Mouse (Mus musculus): ENCODE data around the gene Yipf3. TPM values are rescaled to one million over a fixed set of nuclear protein-coding genes. Genes with fewer than 3 reads are reported as not detected.

Yipf3 gene
- total and polyA plus RNA-seq, 3 experiments, result 72.4 to 142 (median 82.8) TPM

GRCm38 (mm10) chr17:46285407-46285806 is 37.5 kb downstream of the Yipf3 start:
- no peak for DNase-seq
- peaks cover 9% of the 10 kb centered on the region for H3K4me1 ChIP-seq (ENCODE audit: control insufficient read depth, insufficient read depth, low read length)
- H3K36me3 ChIP-seq (ENCODE audit: control insufficient read depth, insufficient read depth, low read length), result peaks cover 2% of the 10 kb centered on the region; the same call in 1 of the 2 replicates
- H3K27me3 ChIP-seq (ENCODE audit: control insufficient read depth, insufficient read depth, low read length), result no peaks in the 10 kb centered on the region
- TF ChIP-seq CTCF (IDR thresholded peaks at IDR 0.05) (no peak), EP300 (IDR thresholded peaks at IDR 0.05; ENCODE audit: insufficient read depth, low read depth, low read length) (no peak), POLR2A (IDR thresholded peaks at IDR 0.05; ENCODE audit: insufficient read depth, low read depth, low read length) (no peak)
- H3K9ac ChIP-seq (ENCODE audit: low read depth, low read length), result no peak overlapping the region
- no peak overlapping the region for H3K27ac ChIP-seq
- H3K4me3 ChIP-seq, result no peak overlapping the region
- H3K79me2 ChIP-seq (replicated peaks; ENCODE audit: control insufficient read depth, insufficient read depth, low read length), result no peaks in the 10 kb centered on the region
- WGBS, result 57% methylated on average over 6 of the region's 6 CpGs
- intact Hi-C loops (cut with DNase I), result no loop called here

- peak; percentile 70 to 76 for DNase-seq
- H3K4me1 ChIP-seq (ENCODE audit: control insufficient read depth, insufficient read depth, low read length), result peaks cover 7% of the 10 kb centered on the region
- no peak overlapping the region for H3K9ac ChIP-seq (ENCODE audit: low read depth, low read length)
- H3K36me3 ChIP-seq (ENCODE audit: control insufficient read depth, insufficient read depth, low read length), result no peaks in the 10 kb centered on the region
- H3K4me3 ChIP-seq, result no peak overlapping the region
- intact Hi-C loops (cut with DNase I), result loop anchor here (2.0 kb wide), 1 partner anchor 15 kb away; no protein-coding TSS in a partner anchor
- peak; percentile 90; the same call in 1 of the 2 replicates for TF ChIP-seq EP300 (IDR thresholded peaks at IDR 0.05; ENCODE audit: insufficient read depth, low read depth, low read length)
- TF ChIP-seq CTCF (IDR thresholded peaks at IDR 0.05), result no peak
- TF ChIP-seq POLR2A (IDR thresholded peaks at IDR 0.05; ENCODE audit: insufficient read depth, low read depth, low read length), result no peak
- H3K27ac ChIP-seq, result peak overlapping the region; percentile 64
- H3K27me3 ChIP-seq (ENCODE audit: control insufficient read depth, insufficient read depth, low read length), result no peaks in the 10 kb centered on the region
- WGBS, result 23% methylated on average over 11 of the region's 11 CpGs
- no peaks in the 10 kb centered on the region for H3K79me2 ChIP-seq (replicated peaks; ENCODE audit: control insufficient read depth, insufficient read depth, low read length)
Observed at GRCm38 (mm10) chr17:46287678-46288095, 39.8 kb downstream of the Yipf3 start.

- no peak overlapping the region for H3K27ac ChIP-seq
- peaks cover 2% of the 10 kb centered on the region for H3K27me3 ChIP-seq (ENCODE audit: control insufficient read depth, insufficient read depth, low read length)
- H3K79me2 ChIP-seq (replicated peaks; ENCODE audit: control insufficient read depth, insufficient read depth, low read length), result no peaks in the 10 kb centered on the region
- H3K4me3 ChIP-seq, result no peak overlapping the region
- no peaks in the 10 kb centered on the region; the same call in 1 of the 2 replicates for H3K4me1 ChIP-seq (ENCODE audit: control insufficient read depth, insufficient read depth, low read length)
- intact Hi-C loops (cut with DNase I), result loop anchor here (5.0 kb wide), 1 partner anchor 564 kb away; the partner anchor contains the start of gene 1600014C23Rik
- H3K9ac ChIP-seq (ENCODE audit: low read depth, low read length), result no peak overlapping the region
- DNase-seq, result no peak
- WGBS, result 22% methylated on average over 6 of the region's 6 CpGs
- TF ChIP-seq POLR2A (IDR thresholded peaks at IDR 0.05; ENCODE audit: insufficient read depth, low read depth, low read length) (no peak), CTCF (IDR thresholded peaks at IDR 0.05) (no peak)
- no peaks in the 10 kb centered on the region for H3K36me3 ChIP-seq (ENCODE audit: control insufficient read depth, insufficient read depth, low read length)
Observed at GRCm38 (mm10) chr17:46296601-46297000, 48.7 kb downstream of the Yipf3 start.

GRCm38 (mm10) chr17:46297028-46297363 is 49.1 kb downstream of the Yipf3 start:
- no peaks in the 10 kb centered on the region for H3K36me3 ChIP-seq (ENCODE audit: control insufficient read depth, insufficient read depth, low read length)
- peak overlapping the region; percentile 50 for H3K4me3 ChIP-seq
- intact Hi-C loops (cut with DNase I), result loop anchor here (5.0 kb wide), 1 partner anchor 565 kb away; the partner anchor contains the start of gene 1600014C23Rik
- H3K27ac ChIP-seq, result no peak overlapping the region
- H3K27me3 ChIP-seq (ENCODE audit: control insufficient read depth, insufficient read depth, low read length), result peaks cover 2% of the 10 kb centered on the region
- TF ChIP-seq EP300 (IDR thresholded peaks at IDR 0.05; ENCODE audit: insufficient read depth, low read depth, low read length) (no peak), POLR2A (IDR thresholded peaks at IDR 0.05; ENCODE audit: insufficient read depth, low read depth, low read length) (no peak), CTCF (IDR thresholded peaks at IDR 0.05) (no peak)
- H3K79me2 ChIP-seq (replicated peaks; ENCODE audit: control insufficient read depth, insufficient read depth, low read length), result no peaks in the 10 kb centered on the region
- DNase-seq, result no peak
- H3K4me1 ChIP-seq (ENCODE audit: control insufficient read depth, insufficient read depth, low read length), result no peaks in the 10 kb centered on the region; the same call in 1 of the 2 replicates
- no peak overlapping the region for H3K9ac ChIP-seq (ENCODE audit: low read depth, low read length)
- 17% methylated on average over 6 of the region's 6 CpGs for WGBS

GRCm38 (mm10) chr17:46297364-46298219 is 49.7 kb downstream of the Yipf3 start, which contains the start of gene Dlk2:
Gene Dlk2 (plus strand): TSS chr17:46297421.
- intact Hi-C loops (cut with DNase I), result loop anchor here (1.0 to 5.0 kb wide), 2 partner anchors 31 to 565 kb away; partner anchors contain the start of gene 1600014C23Rik
- Histone ChIP-seq H3K4me1 (ENCODE audit: control insufficient read depth, insufficient read depth, low read length) (no peaks in the 10 kb centered on the region; the same call in 1 of the 2 replicates), H3K79me2 (replicated peaks; ENCODE audit: control insufficient read depth, insufficient read depth, low read length) (no peaks in the 10 kb centered on the region), H3K9ac (ENCODE audit: low read depth, low read length) (peak within 1 kb of the TSS; percentile 65), H3K4me3 (peak within 1 kb of the TSS; percentile 50), H3K36me3 (ENCODE audit: control insufficient read depth, insufficient read depth, low read length) (no peaks in the 10 kb centered on the region), H3K27ac (peak within 1 kb of the TSS; percentile 31), H3K27me3 (ENCODE audit: control insufficient read depth, insufficient read depth, low read length) (peaks cover 2% of the 10 kb centered on the region)
- DNase-seq, result peak in 1 of 2 experiments; percentile 51
- TF ChIP-seq POLR2A (IDR thresholded peaks at IDR 0.05; ENCODE audit: insufficient read depth, low read depth, low read length) (no peak), EP300 (IDR thresholded peaks at IDR 0.05; ENCODE audit: insufficient read depth, low read depth, low read length) (no peak), CTCF (IDR thresholded peaks at IDR 0.05) (no peak)
- WGBS, result under 1% methylated on average over 84 of the region's 86 CpGs
